Mouse (Mus musculus): ENCODE results near the gene Gtf2h5.

Gtf2h5 gene

GRCm38 (mm10) chr17:6115085-6115484 lies 35.5 kb downstream of the Gtf2h5 start:
- DNase-seq, result no peak

GRCm38 (mm10) chr17:6117148-6117725 lies 37.7 kb downstream of the Gtf2h5 start:
- no peak for DNase-seq

GRCm38 (mm10) chr17:6117917-6118316 lies 38.3 kb downstream of the Gtf2h5 start:
- no peak for DNase-seq

- DNase-seq, result no peak
These were observed 39.3 kb downstream of the Gtf2h5 start for GRCm38 (mm10) chr17:6118861-6119260.

- DNase-seq, result no peak
These were observed 44.2 kb downstream of the Gtf2h5 start for GRCm38 (mm10) chr17:6123776-6124175.

- no peak for DNase-seq
These were observed 45.9 kb downstream of the Gtf2h5 start for GRCm38 (mm10) chr17:6125441-6125840.

GRCm38 (mm10) chr17:6128039-6128438 lies 48.5 kb downstream of the Gtf2h5 start:
- no peak for DNase-seq

GRCm38 (mm10) chr17:6129361-6129760 lies 49.8 kb downstream of the Gtf2h5 start:
- DNase-seq, result no peak

- no peak for DNase-seq
These were observed 51.5 kb downstream of the Gtf2h5 start for GRCm38 (mm10) chr17:6131083-6131482.

All from kidney, postnatal 14 days (tissue).